Mouse (Mus musculus) lung, postnatal 0 days (tissue): ENCODE data around the gene Meox1.

ENCODE experiments used
- CTCF ChIP-seq: IDR thresholded peaks from 2 replicates; pipeline ENCODE4 v1.5.1; 2016; ENCODE audit warnings: antibody characterized with exemption, mild to moderate bottlenecking
- EP300 ChIP-seq: IDR thresholded peaks from 2 replicates; pipeline ENCODE4 v1.6.1; 2016; ENCODE audit warnings: antibody characterized with exemption, mild to moderate bottlenecking, control low read depth

DNA sequence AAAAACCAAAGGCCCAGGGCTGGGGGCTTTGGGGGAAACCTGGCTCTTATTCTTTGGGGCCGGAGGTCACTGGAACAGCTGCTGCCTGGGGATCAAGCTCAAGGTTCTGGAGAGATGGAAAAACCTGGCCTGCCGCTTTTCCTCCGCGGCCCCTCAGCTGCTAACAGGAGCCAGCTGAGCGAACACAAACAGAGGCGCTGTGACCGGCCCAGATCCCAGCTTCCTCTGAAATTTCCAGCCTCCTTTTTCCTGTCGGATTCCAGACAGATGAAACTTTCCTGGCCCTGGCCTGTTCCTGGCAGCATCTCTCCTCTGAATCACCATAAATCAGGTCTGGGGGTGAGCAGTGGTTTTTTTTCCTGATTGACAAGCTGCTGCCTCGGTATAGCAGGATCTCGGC lies 64.1 kb downstream of the Meox1 start:
- TF ChIP-seq CTCF (no peak), EP300 (no peak)
